Mouse (Mus musculus) cortical plate, adult 2 months (tissue): Measurements from ENCODE around the gene Nrxn3.

Source experiments
- CTCF ChIP-seq: fragments of 200-500 bp; IDR thresholded peaks from 2 replicates; pipeline ENCODE4 v1.5.1; 2011; ENCODE audit warnings: mild to moderate bottlenecking, control low read depth, low read length; ENCODE audit not compliant: insufficient read depth; ENCODE audit errors: extremely low read depth
- POLR2A ChIP-seq: fragments of 200-500 bp; IDR thresholded peaks from 2 replicates; pipeline ENCODE4 v1.6.1; 2011; ENCODE audit warnings: mild to moderate bottlenecking, low read length, control low read depth; ENCODE audit not compliant: insufficient read depth; ENCODE audit errors: extremely low read depth

DNA sequence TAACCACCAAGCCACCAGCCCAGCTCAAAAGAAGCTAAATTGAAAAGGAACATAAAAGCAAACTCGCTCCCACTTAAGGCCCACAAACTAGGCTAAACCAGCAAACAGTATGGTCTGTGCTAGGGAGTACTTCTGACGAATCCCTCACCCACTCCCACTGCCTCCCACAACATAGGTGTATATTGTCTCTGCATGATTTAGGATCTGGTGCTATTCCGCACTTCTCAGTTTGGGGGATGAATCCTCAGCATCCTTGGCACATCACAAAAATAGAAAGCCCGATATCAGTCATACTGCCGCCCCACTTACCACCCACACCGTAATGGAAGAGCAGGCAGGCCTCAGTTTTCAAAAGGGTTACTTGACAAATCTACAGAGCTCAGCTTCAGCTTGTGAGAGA is 1072.1 kb downstream of the Nrxn3 start:
- TF ChIP-seq POLR2A: no peak
- TF ChIP-seq CTCF: no peak
